Mouse (Mus musculus) erythroid progenitor cell, adult 5-6 weeks (primary cell): ENCODE results near the gene Trpm7. TPM values are rescaled to one million over a fixed set of nuclear protein-coding genes. Genes with fewer than 3 reads are reported as not detected.
"Not testable (repeated sequence)": the region's sequence is repeated elsewhere in the genome, so short reads cannot be mapped to it uniquely, and the experiment has no call there.

Experiments
- ATAC-seq: replicated peaks from 2 replicates; pipeline ENCODE4 v1.8.0; 2016; ENCODE audit warnings: moderate number of reproducible peaks, mild to moderate bottlenecking, moderate TSS enrichment, inconsistent platforms; ENCODE audit not compliant: poor library complexity, low FRiP score, severe bottlenecking
- total RNA-seq, 2 experiments: library from RNA; stranded (forward) in 1 of 2; stranded (reverse) in 1 of 2; fragments of 150-400 nt in 1 of 2; fragments of 186-747, 209-891 nt in 1 of 2; gene quantifications; 2 replicates each; pipeline versions ENCODE4 v1.2.3 to v1.2.4; 2015 to 2017; ENCODE audit warnings: low replicate concordance in 2 of 2

Trpm7 gene
- 72.9 and 85.1 TPM in 2 replicates for total RNA-seq (2015; ENCODE audit: low replicate concordance)
- 76.2 and 92.4 TPM in 2 replicates for total RNA-seq (2017; ENCODE audit: low replicate concordance)

DNA sequence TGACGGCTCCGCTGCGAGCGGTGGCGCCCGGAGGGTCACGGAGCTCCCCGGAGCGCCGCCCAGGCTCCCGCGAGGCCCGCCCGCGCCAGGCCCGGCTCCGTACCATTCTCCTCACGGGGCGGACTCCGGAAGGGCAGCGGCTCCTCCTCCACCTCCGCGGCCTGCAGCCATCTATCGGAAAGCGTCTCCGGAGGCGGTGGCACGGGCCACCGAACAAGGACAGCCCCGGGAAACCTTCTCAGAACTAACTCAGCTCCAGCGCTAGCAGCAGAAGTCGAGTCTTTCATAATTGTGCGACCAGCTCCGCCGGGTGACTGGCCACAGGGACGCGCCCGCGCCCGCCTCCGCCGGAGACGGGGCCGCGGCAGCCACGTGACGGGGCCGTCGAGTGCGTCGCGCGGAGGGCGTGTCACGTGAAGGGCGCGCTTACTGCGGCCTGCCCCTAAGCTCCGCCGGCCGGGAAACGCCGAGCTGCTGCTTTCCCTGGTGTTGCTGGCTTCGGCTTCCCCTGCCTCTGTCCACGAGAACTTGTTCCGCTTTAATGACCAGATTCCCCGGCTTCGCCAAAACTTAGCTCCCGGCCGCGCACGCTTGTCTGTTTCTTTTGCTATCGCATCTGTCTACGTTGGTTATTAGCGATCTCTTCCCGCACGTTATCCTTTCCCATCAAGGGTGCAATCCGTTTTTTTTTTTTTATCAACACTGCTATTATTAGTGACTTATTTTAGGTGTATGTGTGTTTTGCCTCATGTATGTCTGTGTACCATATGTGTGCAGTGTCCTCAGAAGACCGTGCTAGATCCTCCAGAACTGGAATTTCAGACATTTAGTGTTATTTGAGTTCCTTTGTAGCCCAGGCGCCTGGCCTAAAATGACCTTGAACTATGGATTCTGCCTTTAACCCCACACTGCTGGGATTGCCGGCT, at the start of gene Trpm7:
TSS of gene Trpm7 (minus strand) at position 360 of the 926 bp plus-strand sequence.
- peak; percentile 95 for ATAC-seq

DNA sequence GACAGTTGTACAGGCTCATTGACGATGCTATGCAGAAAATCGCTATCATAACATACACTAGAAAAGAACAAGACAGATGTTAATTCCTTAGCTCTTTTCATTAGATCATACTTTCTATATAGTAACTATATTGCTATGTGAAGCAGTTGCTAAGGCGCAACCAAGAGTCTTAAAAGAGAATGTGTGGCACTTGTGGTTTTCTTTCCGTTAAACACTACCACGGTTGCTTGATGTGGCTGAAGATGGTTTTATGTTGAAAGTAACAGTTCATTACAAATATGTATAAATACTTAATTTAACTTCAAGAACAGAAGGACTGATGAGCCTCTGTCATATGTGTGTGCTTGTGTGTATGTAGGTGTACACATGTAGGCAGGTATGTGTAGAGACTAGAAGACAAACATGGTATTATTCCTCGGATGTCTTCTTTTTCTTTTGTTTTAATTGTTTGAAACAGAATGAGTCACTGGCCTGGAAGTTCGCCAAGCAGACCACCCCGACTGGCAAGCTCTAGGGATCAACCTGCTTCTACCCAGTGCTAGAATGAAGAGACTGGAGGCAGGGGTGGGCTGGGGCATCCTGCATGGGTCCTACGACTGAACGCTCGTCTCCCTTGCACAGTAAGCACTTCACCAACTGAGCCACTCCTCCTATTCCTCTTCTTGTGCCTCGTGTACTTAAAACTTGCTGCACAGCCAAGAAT, 44.5 kb upstream of the Trpm7 start:
- no peak for ATAC-seq

DNA sequence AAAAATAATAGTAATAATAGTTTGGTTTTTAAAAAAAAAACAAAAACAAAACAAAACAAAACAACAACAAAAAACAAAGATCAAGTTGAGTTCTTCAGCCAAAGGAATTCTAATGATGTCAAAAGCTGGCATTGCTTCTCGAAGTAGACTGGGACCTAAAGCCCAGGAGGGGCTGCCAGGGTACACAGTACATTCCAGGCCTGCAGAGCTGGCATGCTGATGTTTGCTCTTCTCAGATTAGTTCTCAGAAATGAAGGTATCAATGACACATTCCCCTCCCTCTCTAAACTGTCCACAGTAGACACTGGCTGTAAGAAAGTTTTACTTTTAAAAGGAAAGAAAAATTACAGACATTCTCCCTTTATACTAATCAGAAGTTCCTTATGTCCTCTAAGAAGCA, 40.2 kb upstream of the Trpm7 start:
- ATAC-seq: no peak

DNA sequence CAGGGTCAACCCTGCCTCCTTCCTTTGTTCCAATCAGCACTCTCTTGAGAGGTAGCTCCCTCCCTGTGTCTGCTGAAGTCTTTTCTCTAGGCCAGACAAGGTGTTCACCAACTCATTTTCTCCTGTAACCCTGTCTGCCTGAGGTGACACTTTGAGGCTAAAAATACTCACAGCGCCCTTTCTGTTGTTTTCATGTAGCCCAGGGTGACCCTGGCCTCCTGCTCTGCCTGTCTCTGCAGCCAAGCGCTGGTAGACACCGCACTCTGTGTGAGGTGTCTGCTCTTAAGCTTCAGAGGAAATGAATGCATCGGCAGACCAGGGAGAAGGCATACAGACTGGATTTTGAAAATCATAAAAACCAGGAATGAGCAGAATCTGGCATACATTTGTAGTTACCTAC, 38.1 kb upstream of the Trpm7 start:
- no peak for ATAC-seq

DNA sequence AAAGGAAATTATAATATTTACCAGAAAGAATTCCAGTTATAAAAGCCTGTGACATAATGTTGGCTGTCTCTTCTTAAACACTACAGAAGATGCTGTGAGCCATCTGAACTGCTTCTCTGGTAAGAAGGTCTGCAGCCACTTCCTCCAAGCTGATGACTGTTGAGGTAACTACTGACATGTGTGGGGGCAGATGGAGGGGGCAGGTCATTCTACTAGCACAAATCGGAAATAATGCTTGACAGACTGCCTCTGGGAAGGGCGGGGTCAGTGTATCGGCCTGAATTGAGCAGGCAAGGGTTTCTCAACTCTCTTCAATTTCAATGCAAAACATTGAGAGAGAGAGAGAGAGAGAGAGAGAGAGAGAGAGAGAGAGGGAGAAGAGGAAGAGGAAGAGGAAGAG, 28.1 kb upstream of the Trpm7 start:
- ATAC-seq: no peak

DNA sequence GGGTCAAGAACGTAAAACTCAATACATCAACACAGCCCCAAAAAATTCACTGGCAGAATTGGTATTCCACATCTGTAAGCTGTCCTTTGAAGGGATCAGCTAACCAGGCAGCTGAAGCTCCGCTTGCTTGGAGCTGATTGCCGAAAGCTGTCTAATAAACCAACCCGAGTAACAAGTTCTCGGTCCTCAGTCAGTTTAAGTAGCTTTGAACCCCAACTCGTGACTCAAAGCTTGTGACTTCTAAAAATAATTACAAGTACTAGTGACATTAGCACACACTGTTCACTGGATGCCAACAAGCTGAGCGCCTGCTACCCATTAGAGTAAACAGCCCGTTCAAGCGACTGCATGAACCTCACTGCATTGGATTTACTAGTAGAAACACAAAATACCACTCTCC, 21.5 kb upstream of the Trpm7 start:
- ATAC-seq: no peak

DNA sequence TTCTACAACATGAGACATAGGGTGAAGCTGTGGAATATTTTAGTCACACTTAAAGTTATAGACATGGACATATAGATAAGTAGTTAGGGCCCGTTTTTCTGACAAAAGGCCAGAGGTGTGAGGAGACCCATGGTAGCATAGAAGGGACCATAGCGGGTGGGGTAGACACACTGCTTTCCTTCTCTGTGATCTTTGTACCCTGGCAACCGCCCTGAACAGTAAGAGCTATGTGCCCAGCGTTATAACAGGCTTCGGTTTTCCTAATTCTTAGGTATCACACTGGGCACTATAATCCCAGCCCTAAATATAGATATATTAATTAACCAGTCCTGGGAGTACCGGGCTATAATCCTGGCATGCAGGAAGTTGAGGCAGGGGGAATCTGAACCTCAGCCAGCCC, 20.9 kb upstream of the Trpm7 start:
- ATAC-seq: no peak

DNA sequence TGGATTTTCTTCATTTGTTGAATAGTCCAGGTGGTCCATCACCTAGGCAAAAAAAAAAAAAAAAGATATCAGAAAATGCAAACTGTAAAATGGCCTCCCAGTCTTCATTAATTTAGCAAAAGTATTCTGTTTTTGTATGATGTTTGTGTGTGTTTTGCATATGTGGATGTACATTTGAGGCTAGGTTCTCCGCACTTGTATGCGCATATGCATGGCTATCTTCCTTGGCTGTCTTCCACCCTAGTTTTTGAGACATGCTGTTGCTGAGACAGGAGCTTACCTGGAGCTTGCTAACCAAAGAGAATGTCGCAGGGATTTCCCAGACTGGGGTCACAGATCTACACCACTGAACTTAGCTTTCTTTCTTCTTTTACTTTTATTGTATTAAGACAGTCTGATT, 18.2 kb upstream of the Trpm7 start:
- no peak for ATAC-seq

DNA sequence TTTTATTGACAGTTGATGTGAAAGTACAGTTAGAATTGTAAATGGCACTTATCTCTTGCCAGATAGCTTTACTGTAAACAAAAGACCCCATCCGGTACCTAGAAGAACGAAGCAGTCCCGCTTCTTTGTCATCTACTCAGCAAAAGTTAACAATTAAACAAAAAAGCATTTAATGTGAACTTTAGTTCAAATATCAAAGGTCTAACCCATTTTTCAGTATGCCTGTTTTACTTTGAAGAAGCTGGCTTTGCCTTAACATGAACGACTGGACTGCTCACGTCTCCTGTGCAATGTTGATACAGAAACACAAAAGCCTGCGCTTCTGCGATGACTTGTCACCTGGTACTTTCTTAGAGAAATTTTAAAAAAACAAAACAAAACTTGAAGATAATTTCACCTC, 16.3 kb upstream of the Trpm7 start:
- ATAC-seq: no peak

DNA sequence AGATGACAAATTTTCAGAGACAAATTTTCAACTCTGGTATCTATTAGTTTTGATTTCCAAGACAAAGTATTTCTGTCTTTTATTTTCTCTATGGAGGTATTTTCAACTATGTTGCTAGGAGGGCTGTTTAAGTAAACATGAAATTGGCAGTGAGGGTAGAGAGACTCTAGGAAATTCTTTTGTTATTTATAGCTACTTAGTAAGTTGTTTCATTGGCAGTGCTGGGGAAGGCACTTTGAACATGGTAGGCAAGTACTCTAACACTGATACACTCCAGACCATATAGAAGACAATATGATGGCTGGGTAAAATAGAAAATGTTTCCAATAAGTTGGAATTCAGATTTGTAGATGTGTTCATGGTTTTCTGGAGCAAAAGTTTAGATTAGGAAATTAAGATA, 15.7 kb upstream of the Trpm7 start:
- no peak for ATAC-seq

DNA sequence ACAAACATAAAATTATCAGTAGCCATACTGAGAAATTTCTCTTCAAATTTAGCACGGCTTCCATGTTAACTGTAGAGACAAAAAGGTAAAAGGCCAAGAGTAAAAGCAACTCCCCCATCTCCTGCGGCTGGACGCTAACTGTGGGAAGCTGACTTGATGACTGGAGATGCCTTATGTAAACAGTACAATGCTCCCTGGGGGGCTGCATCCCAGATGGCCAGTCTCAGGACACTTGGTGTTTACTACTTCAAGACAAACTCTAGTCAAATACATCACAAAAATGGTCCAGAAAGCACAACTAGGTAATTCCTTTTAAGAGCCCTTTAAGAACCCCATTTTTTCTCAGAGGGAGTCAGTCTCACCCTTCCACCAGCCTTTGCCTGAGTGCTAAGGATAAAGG, 11.1 kb upstream of the Trpm7 start:
- no peak for ATAC-seq

DNA sequence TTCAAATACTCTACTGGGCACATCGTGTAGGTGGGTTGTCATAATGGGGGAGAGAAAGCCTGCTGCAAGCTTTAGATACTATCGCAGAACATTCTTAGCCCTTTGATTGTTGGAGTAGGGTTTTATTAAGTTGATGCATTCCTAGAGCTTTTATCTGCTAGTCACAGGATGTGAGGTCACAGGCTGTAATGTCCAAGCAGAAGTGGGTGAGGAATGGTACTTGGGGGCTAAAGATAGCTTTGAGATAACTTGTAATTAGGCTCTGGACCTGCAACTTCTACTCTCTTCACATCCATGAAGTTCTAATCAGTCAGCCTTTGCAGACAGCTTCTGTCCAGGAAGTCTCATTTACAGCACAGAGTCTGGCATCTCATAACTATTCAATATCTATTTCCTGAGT, 9.8 kb upstream of the Trpm7 start:
- ATAC-seq: no peak

DNA sequence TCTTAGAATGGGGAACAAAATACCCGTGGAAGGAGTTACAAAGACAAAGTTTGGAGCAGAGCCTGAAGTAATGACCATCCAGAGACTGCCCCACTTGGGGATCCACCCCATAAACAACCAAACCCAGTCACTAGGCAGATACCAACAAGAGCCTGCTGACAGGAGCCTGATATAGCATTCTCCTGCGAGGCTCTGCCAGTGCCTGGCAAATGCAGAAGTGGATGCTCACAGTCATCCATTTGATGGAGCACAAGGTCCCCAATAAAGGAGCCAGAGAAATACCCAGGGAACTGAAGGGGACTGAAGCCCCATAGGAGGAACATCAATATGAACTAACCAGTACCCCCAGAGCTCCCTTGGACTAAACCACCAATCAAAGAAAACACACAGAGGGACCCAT, 6.7 kb upstream of the Trpm7 start:
- ATAC-seq: not testable (repeated sequence)

DNA sequence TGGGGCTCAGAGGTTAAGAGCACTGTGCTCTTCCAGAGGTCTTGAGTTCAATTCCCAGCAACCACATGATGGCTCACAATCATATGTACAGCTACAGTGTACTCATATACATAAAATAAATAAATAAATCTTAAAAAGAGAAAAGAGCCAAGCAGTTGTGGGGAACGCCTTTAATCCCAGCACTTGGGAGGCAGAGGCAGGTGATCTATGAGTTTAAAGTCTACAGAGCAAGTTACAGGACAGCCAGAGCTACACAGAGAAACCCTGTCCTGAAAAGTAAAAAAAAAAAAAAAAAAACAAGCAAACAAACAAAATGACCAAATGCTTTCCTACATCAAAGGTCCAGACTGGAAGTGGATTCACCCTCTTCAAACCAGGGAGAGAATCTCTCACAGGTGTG, 2.0 kb upstream of the Trpm7 start:
- ATAC-seq: no peak

DNA sequence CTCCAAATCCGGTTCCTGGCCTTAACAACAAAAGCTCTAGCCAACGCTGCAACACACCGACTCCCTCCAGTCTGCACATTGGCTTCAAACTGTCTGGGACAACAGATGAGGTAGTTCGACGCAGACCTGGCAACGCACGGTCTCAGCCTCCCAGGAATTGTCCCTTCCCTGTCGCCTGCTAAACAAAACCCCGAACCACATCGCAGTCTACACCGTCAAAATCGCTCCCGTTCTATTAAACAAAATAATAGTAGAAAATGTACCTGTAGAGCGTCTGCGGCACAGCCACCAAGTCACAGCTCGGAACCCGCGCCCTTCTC, 554 bp downstream of the Trpm7 start:
- 0 out of 2 replicates have a peak, but pooled peaks have one; percentile 32 for ATAC-seq

DNA sequence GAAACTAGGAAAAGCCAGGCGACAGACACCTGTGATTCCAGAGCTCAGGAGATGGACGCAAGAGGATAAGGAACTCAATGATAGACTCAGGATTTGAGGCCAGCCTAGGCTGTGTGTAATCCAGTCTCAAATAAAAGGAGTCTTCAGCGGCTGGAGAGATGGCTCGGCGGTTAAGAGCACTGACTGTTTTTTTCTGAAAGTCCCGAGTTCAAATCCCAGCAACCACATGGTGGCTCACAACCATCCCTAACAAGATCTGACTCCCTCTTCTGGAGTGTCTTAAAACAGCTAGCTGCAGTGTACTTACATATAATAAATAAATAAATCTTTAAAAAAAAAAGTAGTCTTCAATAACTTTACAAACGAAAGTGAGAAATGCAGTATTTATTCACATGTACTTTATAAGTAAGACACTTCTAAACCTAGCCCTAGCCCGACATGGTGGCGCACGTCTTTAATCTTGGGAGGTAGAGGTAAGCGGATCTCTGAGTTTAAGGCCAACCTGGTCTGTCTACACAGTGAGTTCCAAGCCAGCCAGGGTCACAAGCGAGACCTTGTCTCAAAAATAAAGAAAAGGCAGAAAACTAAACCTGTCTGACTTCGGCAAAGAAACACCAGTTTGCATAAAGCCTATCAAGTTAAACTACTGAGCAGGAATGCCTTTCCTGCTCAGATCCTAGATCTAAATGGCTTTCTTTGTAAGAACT, 1.1 kb downstream of the Trpm7 start:
- ATAC-seq: no peak

DNA sequence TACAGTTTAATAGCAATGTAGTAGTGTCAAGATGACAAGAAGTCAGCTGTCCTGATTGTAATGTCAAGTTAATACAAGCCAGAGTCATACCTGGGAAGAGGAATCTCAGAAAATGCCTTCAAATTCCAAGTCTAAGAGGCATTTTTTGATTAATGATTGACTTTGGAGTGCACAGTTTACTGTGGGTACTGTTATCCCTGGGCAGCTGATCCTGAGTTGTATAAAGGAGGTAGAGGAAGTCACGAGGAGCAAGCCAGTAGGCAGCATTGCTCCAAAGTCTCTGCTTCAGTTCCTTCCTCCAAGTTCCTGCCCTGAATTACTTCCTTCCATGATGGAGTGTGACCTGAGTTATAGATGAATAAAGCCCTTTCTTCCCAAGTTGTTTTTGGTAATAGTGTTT, 9.7 kb downstream of the Trpm7 start:
- ATAC-seq: no peak

DNA sequence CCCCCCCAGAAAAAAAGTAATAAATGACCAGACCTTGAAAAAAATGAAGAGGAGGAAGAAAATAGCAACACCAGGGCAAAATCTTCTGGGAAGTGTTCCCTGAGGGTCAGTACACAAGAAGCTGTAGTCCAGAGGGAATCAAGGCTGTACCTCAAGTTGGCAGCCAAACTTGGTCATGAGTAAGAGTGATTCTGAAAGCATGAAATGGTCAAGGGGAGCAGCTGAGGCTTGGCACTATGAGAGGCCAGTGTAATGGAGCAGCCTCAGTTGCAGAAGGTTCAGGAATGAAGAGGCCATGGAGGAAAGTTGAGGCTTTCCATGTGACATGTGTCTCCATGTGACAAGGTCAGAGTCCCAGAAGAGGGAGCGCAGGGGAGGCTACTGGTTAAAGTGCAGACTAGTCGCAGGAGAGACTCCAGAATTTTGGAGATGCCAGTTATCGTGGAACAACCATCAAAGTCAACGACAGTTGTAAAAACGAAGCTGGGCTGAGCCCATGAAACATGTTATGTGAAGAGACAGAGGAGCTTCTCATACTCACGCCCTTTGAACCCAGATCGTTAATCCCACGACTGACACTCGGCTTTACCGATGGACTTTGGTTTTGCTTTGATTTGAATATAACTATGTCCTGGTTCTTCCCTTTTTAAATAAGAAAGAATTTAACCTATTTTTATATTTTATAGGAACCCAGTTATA, 10.4 kb downstream of the Trpm7 start:
- ATAC-seq: no peak

DNA sequence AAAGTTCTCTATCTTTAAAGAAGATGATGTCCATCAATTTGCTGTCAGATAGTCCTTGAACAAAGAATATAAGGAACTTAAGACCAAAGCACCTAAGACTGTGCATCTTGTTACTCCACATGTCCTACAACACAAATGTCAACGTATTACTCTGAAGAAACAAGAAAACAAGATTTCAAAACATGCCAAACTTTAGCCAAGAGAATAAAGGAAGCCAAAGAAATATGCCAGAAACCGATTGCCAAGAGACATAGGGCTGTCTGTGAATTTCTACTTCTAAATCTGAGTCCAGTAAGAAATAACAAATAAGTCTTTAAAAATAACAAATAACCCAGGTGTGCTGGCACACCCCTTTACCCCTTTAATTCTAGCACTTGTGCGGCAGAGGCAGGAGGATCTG, 11.0 kb downstream of the Trpm7 start:
- no peak for ATAC-seq

DNA sequence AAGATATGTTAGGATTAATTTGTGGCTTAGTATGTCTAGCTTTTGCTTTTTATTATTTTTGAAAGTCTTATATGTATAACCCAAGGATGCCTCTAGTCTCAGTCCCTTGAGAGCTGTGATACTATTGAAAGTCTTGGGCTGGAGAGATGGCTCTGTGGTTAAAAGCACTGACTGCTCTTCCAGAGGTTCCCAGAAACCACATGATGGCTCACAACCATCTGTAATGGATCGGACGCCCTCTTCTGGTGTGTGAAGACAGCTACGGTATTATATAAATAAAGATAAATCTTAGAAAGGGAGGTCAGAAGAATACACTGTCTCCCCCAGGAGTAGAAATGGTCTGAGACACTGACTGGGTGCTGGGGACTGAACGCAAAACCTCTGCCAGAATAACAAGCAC, 31.3 kb downstream of the Trpm7 start:
- no peak for ATAC-seq
